Mouse (Mus musculus): ENCODE data around the gene Tubd1. TPM values are rescaled to one million over a fixed set of nuclear protein-coding genes. Genes with fewer than 3 reads are reported as not detected.
"Not testable (repeated sequence)": the region's sequence is repeated elsewhere in the genome, so short reads cannot be mapped to it uniquely, and the experiment has no call there.

Gene Tubd1
- total and polyA plus RNA-seq, 2 experiments from 2014 or later = 2.5 to 8.0 TPM

- no peak for ATAC-seq (ENCODE audit: insufficient read depth, low read depth)
- Histone ChIP-seq H3K27me3 (ENCODE audit: control insufficient read depth, insufficient read depth, low read length) (no peaks in the 10 kb centered on the region), H3K4me1 (ENCODE audit: control insufficient read depth, insufficient read depth) (no peaks in the 10 kb centered on the region), H3K36me3 (replicated peaks; ENCODE audit: control insufficient read depth, insufficient read depth, low read length) (peaks cover 88% of the 10 kb centered on the region), H3K4me3 (ENCODE audit: low read depth, low read length) (no peak overlapping the region), H3K4me2 (ENCODE audit: low read depth, low read length) (no peak overlapping the region), H3K9ac (replicated peaks; ENCODE audit: low read depth, low read length) (no peak overlapping the region), H3K27ac (ENCODE audit: low read depth) (no peak overlapping the region), H3K9me3 (replicated peaks; ENCODE audit: control insufficient read depth, low read length) (no peaks in the 10 kb centered on the region)
- no peak for TF ChIP-seq EP300 (IDR thresholded peaks at IDR 0.05; ENCODE audit: low read depth)
- TF ChIP-seq CTCF (IDR thresholded peaks at IDR 0.05; ENCODE audit: low read depth) = no peak
- DNase-seq (ENCODE audit: low spot score) = no peak
- 87% methylated on average over 2 of the region's 2 CpGs for whole genome bisulfite sequencing
Observed at GRCm38 (mm10) chr11:86507991-86508390, 36.8 kb upstream of the Tubd1 start.

GRCm38 (mm10) chr11:86516620-86517019 lies 28.2 kb upstream of the Tubd1 start:
- Histone ChIP-seq H3K4me3 (ENCODE audit: low read depth, low read length) (no peak overlapping the region), H3K4me2 (ENCODE audit: low read depth, low read length) (no peak overlapping the region), H3K4me1 (ENCODE audit: control insufficient read depth, insufficient read depth) (no peaks in the 10 kb centered on the region), H3K9me3 (replicated peaks; ENCODE audit: control insufficient read depth, low read length) (no peaks in the 10 kb centered on the region), H3K36me3 (replicated peaks; ENCODE audit: control insufficient read depth, insufficient read depth, low read length) (peaks cover 80% of the 10 kb centered on the region), H3K27ac (ENCODE audit: low read depth) (no peak overlapping the region), H3K9ac (replicated peaks; ENCODE audit: low read depth, low read length) (no peak overlapping the region), H3K27me3 (ENCODE audit: control insufficient read depth, insufficient read depth, low read length) (no peaks in the 10 kb centered on the region)
- DNase-seq (ENCODE audit: low spot score) (no peak), ATAC-seq (ENCODE audit: insufficient read depth, low read depth) (no peak)
- WGBS = 88% methylated on average over 3 of the region's 3 CpGs
- TF ChIP-seq CTCF (IDR thresholded peaks at IDR 0.05; ENCODE audit: low read depth) (no peak), EP300 (IDR thresholded peaks at IDR 0.05; ENCODE audit: low read depth) (no peak)

- DNase-seq (ENCODE audit: low spot score) (no peak), ATAC-seq (ENCODE audit: insufficient read depth, low read depth) (no peak)
- TF ChIP-seq EP300 (IDR thresholded peaks at IDR 0.05; ENCODE audit: low read depth) (no peak), CTCF (IDR thresholded peaks at IDR 0.05; ENCODE audit: low read depth) (no peak)
- Histone ChIP-seq H3K9ac (replicated peaks; ENCODE audit: low read depth, low read length) (no peak overlapping the region), H3K36me3 (replicated peaks; ENCODE audit: control insufficient read depth, insufficient read depth, low read length) (peaks cover 80% of the 10 kb centered on the region), H3K4me3 (ENCODE audit: low read depth, low read length) (no peak overlapping the region), H3K9me3 (replicated peaks; ENCODE audit: control insufficient read depth, low read length) (no peaks in the 10 kb centered on the region), H3K27me3 (ENCODE audit: control insufficient read depth, insufficient read depth, low read length) (no peaks in the 10 kb centered on the region), H3K4me2 (ENCODE audit: low read depth, low read length) (no peak overlapping the region), H3K4me1 (ENCODE audit: control insufficient read depth, insufficient read depth) (no peaks in the 10 kb centered on the region), H3K27ac (ENCODE audit: low read depth) (no peak overlapping the region)
- 90% methylated on average over 3 of the region's 3 CpGs for WGBS
Observed at GRCm38 (mm10) chr11:86517229-86517628, 27.6 kb upstream of the Tubd1 start.

- peaks cover 83% of the 10 kb centered on the region for H3K36me3 ChIP-seq (replicated peaks; ENCODE audit: control insufficient read depth, insufficient read depth, low read length)
Observed at GRCm38 (mm10) chr11:86519751-86520150, 25.0 kb upstream of the Tubd1 start.

GRCm38 (mm10) chr11:86527528-86527927 lies 17.3 kb upstream of the Tubd1 start:
- H3K36me3 ChIP-seq (replicated peaks; ENCODE audit: control insufficient read depth, insufficient read depth, low read length) = peaks cover 83% of the 10 kb centered on the region
- TF ChIP-seq EP300 (IDR thresholded peaks at IDR 0.05; ENCODE audit: low read depth) (no peak), CTCF (IDR thresholded peaks at IDR 0.05; ENCODE audit: low read depth) (no peak)
- no peak overlapping the region for H3K4me2 ChIP-seq (ENCODE audit: low read depth, low read length)
- no peak overlapping the region for H3K9ac ChIP-seq (replicated peaks; ENCODE audit: low read depth, low read length)
- no peaks in the 10 kb centered on the region for H3K9me3 ChIP-seq (replicated peaks; ENCODE audit: control insufficient read depth, low read length)
- WGBS = 94% methylated on average over 4 of the region's 4 CpGs
- H3K27me3 ChIP-seq (ENCODE audit: control insufficient read depth, insufficient read depth, low read length) = no peaks in the 10 kb centered on the region
- no peak overlapping the region for H3K4me3 ChIP-seq (ENCODE audit: low read depth, low read length)
- DNase-seq (ENCODE audit: low spot score) (no peak), ATAC-seq (ENCODE audit: insufficient read depth, low read depth) (no peak)
- no peak overlapping the region for H3K27ac ChIP-seq (ENCODE audit: low read depth)
- H3K4me1 ChIP-seq (ENCODE audit: control insufficient read depth, insufficient read depth) = no peaks in the 10 kb centered on the region

More at GRCm38 (mm10) chr11:86519751-86520150, 25.0 kb upstream of the Tubd1 start:
- DNase-seq (ENCODE audit: low spot score) (no peak), ATAC-seq (ENCODE audit: insufficient read depth, low read depth) (no peak)
- H3K27ac ChIP-seq (ENCODE audit: low read depth) = no peak overlapping the region
- H3K9ac ChIP-seq (replicated peaks; ENCODE audit: low read depth, low read length) = no peak overlapping the region
- no peaks in the 10 kb centered on the region for H3K27me3 ChIP-seq (ENCODE audit: control insufficient read depth, insufficient read depth, low read length)
- no peak overlapping the region for H3K4me3 ChIP-seq (ENCODE audit: low read depth, low read length)
- 78% methylated on average over 7 of the region's 7 CpGs for WGBS
- H3K4me1 ChIP-seq (ENCODE audit: control insufficient read depth, insufficient read depth) = no peaks in the 10 kb centered on the region
- TF ChIP-seq CTCF (IDR thresholded peaks at IDR 0.05; ENCODE audit: low read depth) = no peak
- no peak for TF ChIP-seq EP300 (IDR thresholded peaks at IDR 0.05; ENCODE audit: low read depth)
- H3K9me3 ChIP-seq (replicated peaks; ENCODE audit: control insufficient read depth, low read length) = no peaks in the 10 kb centered on the region
- no peak overlapping the region for H3K4me2 ChIP-seq (ENCODE audit: low read depth, low read length)

GRCm38 (mm10) chr11:86532834-86533233 lies 12.0 kb upstream of the Tubd1 start:
- ATAC-seq (ENCODE audit: insufficient read depth, low read depth) = no peak
- Histone ChIP-seq H3K9ac (replicated peaks; ENCODE audit: low read depth, low read length) (no peak overlapping the region), H3K4me2 (ENCODE audit: low read depth, low read length) (no peak overlapping the region), H3K4me1 (ENCODE audit: control insufficient read depth, insufficient read depth) (no peaks in the 10 kb centered on the region), H3K27ac (ENCODE audit: low read depth) (no peak overlapping the region), H3K9me3 (replicated peaks; ENCODE audit: control insufficient read depth, low read length) (no peaks in the 10 kb centered on the region), H3K4me3 (ENCODE audit: low read depth, low read length) (no peak overlapping the region), H3K27me3 (ENCODE audit: control insufficient read depth, insufficient read depth, low read length) (no peaks in the 10 kb centered on the region), H3K36me3 (replicated peaks; ENCODE audit: control insufficient read depth, insufficient read depth, low read length) (peaks cover 45% of the 10 kb centered on the region)
- TF ChIP-seq CTCF (IDR thresholded peaks at IDR 0.05; ENCODE audit: low read depth) (peak; percentile 50), EP300 (IDR thresholded peaks at IDR 0.05; ENCODE audit: low read depth) (no peak)
- WGBS = 75% methylated on average over 1 of the region's 1 CpGs
- peak; percentile 27 for DNase-seq (ENCODE audit: low spot score)

- 82% methylated on average over 6 of the region's 6 CpGs for WGBS
- H3K27ac ChIP-seq (ENCODE audit: low read depth); H3K9ac ChIP-seq (replicated peaks; ENCODE audit: low read depth, low read length); H3K4me3 ChIP-seq (ENCODE audit: low read depth, low read length); H3K4me2 ChIP-seq (ENCODE audit: low read depth, low read length); H3K9me3 ChIP-seq (replicated peaks; ENCODE audit: control insufficient read depth, low read length); H3K4me1 ChIP-seq (ENCODE audit: control insufficient read depth, insufficient read depth); DNase-seq (ENCODE audit: low spot score); H3K27me3 ChIP-seq (ENCODE audit: control insufficient read depth, insufficient read depth, low read length); ATAC-seq (ENCODE audit: insufficient read depth, low read depth): not testable (repeated sequence)
- H3K36me3 ChIP-seq (replicated peaks; ENCODE audit: control insufficient read depth, insufficient read depth, low read length) = peaks cover 43% of the 10 kb centered on the region
Observed at GRCm38 (mm10) chr11:86533302-86533701, 11.5 kb upstream of the Tubd1 start.

All from heart, postnatal 0 days (tissue).